Mouse (Mus musculus) liver, adult (tissue): ENCODE data around the gene Gapt.

Source experiments
- GATA4 ChIP-seq: IDR thresholded peaks from 2 replicates; pipeline ENCODE4 v1.6.1; 2014; ENCODE audit warnings: mild to moderate bottlenecking, low read length; ENCODE audit not compliant: insufficient replicate concordance

Gene Gapt

DNA sequence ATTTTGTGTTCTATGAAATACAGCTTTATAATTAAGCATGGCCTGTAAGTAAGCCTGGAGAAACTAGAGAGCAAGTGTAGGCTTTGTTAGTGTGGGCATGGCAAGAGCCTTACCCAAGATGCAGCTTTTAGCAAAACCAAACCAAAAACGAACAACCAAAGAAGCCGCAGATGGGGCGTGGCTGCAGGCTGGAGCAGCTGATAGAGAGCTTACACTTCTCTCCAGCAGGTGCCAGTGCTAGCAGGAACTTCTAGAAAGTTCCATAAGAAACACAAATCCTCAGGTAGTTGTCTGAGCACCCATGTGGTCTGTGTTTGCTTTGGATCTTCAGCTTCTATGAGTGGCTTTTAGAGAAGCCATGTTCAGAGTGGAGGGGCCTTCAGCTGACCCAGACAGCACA, 9.5 kb upstream of the Gapt start:
- TF ChIP-seq GATA4 = no peak

DNA sequence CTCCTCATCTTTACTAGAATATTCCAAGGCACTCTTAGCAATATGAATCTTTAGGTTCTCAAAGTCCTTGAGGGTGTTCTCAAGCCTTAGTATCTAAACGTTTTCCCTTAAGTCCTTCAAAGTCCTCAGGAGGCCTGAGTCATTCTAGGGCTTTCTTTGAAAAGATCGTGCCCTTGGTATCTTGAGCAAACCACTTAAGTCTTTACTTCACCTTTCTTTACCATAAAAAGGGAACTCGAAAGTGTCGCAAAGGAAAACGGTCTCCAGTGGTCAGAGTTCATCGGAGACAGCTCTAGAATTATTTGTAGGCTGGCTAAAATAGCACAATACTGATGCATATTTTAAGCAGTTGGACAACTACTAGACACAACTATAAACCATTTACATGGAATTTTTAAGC, 6.7 kb upstream of the Gapt start:
- no peak for TF ChIP-seq GATA4

DNA sequence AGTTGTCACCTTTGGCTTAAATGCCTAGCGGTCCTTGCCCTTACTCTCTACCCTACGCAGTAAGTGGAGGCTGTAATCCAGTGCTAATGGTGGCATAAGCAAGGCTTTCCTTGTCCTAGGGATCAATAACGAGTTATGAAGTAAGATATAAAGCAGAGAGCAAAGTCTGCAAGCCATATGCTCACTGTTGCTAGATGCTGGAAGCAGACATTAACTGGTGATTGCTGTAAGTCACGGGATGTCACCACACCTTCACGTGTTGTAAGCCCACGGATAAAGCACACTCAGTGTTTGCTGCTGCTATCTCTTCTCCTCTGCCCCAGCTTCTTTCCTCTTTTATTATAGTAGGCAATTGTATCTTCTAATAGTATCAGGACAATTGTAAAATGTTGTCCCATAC, 5.9 kb downstream of the Gapt start:
- no peak for TF ChIP-seq GATA4

DNA sequence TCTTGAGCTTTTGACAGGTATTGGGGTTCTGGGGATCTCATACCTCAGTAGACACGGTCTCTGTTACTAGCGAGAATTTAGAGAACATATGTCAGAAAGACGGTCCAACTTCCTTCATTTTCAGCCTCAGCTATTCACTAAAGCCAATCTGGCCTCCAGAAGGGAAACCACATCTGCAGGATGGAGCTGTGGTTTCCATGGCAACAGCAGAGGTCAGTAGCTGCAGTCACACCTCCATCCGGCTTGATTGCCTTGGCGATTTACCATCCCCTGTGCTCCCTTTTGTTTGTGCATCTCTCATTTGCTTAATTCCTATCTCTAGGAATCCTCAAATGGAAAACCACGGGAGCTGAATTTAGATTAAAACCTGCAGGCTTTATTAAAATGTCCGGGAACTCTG, 10.3 kb downstream of the Gapt start:
- TF ChIP-seq GATA4 = no peak

DNA sequence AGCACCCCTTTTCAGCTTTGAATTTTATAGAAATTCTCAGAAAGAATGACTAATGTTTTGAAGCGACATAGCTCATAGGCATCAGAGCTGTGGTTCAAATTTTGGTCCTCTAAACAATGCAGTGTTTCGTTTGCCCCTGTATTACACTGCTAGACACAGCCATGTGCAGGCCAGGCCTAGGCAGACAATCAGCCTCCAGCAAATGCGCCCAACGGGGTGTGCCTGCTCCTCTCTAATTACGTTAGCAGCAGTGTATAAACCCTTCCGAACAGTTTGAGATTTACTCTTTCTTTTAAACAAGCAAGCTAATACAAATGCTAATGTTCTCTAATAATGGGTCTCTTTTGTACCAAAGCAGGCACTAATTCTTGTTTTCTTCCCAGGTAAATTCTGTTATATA, 14.4 kb downstream of the Gapt start:
- no peak for TF ChIP-seq GATA4

DNA sequence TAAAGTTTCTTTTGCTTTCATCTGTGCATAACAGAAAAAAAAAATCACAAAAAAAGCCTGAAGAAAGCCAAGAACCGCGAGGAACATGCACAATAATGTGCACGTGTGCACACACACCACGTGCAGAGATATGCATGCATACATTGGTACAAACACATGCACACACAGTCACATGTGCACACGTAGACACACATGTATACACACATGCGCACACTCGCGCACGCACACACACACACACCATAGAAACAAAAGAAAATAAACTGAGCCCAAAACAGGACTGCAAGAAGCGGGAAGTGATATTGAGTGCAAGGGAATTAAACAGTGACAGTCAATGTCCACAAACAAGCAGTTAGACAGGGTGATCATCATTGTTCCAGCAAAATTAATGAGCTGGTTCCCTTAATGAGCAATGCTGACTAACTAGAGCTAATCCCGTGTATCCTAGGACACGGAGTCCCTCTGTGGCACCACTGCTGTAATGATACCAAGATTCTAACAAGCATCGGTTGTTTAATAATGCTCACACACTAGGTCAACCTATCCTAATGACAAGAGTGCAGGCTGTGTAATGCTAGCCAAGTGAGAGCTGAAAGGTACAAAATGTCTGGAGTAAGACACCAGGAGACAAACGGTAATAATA, 23.9 kb downstream of the Gapt start:
- no peak for TF ChIP-seq GATA4

DNA sequence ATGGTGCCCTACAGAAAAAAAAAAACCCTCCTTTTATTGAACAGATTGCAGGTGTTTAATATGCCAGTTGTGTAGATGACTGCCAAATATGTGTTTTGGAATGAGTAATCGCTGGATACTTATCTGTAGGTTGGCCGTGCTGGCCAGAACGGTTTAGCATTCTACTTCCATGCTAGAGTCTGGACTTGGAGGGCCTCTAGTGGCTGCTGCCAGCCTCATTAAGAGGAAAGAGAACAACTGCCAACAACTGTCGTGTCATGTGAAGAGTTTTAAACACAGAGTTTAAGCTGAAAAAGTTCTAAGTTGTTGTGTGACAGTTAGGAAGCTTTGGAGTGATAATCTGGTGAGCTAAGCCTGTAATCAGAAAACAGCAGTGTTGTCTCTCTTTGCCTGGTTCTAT, 38.3 kb downstream of the Gapt start:
- no peak for TF ChIP-seq GATA4

DNA sequence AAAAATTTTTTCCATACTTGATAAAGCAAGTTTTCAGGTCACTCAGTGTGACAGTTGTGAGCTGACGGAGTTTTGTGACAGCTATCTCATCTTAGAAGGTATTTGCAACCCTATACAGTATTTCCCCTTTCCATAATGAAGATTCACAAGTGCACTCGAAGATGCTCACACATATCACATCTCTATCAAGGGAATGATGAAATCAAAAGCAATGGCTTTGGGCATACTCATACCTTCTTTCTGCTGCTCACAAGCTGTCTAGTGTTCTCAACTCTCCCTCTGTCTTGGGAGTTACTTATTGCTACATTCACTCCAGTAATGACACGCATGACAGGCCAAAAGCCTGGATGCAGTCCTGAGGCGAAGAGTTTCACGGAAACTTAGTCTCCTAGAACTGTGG, 49.8 kb downstream of the Gapt start:
- no peak for TF ChIP-seq GATA4
